Mouse (Mus musculus): ENCODE data around the gene Tmpo. TPM values are rescaled to one million over a fixed set of nuclear protein-coding genes. Genes with fewer than 3 reads are reported as not detected.

Tmpo gene
- total RNA-seq, 2 experiments from 2014 or later, result 84.2 to 106 TPM

DNA sequence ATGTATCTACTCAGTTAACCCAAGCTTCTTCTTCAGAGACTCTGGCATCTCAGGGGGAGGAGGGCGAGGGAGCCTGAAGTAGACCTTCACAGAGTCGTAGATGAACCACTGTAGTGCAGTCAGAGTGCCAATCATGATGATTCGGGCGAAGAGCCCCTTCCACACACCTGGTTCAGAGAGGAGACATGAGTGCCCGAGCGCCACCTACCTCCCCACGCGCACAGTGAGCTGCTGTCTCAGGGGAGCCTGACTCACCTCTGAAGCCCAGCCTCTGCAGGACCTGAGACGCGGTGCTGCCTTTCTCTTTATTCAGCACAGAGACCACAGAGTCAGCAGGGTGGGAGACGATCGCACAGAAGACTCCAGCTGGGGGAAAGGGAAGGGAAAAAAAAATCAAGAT lies 64.2 kb downstream of the Tmpo start:
- no peak for DNase-seq

DNA sequence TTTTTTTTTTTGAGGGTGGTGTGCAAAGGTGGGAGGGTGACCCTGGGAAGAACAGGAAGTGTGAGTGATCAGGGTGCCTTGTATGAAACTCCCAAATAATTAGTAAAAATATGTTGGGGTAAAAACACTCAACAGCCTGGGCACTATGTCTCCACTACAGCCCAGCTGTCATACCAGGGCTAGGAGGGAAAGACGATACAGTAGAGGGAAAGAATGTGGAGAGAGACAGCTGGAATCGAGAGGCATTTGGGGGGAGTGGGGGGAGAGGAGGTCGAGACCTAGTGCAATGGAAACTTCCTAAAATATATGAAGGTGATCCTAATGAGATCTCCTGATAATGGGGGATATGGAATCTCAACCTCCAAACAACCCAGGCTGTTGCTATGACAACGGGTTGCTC lies 71.3 kb downstream of the Tmpo start:
- DNase-seq, result no peak

DNA sequence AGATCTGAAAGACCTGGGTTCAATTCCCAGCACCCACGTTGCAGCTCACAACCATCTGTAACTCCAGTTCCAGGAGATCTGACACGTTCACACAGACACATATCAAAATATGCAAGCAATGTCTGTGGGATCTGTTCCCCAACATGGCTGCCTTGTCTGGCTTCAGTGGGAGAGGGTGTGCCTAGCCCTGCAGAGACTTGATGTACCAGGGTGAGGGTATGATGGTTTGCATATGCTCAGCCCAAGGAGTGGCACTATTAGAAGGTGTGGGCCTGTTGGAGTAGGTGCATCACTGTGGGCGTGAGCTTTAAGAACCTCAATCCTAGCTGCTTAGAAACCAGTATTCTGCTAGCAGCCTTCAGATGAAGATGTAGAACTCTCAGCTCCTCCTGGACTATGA lies 75.1 kb downstream of the Tmpo start:
- no peak for DNase-seq

DNA sequence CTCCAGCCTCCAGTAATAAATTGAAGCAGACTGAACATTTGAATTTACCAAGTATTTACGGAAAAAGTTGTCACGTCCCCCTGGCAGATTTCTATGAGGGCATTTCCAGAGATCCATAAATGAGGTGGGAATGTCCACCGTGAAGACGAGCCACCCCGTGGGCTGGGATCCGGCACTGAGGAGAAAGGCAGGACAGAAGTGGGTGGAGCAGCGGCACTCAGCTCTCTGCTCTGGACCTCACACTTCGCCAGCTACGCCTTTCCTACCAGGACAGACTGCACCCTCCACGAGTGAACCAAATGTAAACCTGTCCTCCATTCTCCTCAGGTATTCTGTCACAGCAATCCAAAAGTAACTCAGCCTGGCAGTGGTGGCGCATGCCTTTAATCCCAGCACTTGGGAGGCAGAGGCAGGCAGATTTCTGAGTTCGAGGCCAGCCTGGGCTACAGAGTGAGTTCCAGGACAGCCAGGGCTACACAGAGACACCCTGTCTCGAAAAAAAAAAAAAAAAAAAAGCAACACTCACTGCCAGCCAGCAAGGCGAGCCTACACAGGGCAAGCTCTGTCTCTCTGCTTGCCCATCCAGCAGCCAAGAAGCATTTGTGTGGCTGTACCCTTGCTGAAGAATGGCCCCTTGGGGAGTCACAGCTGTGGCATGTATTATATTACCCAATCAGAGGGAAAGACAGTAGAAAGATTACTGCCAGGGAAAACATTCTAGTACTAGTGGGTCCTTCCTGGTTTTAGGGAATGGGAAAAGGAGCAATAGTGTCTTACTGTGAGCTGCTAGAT lies 78.1 kb downstream of the Tmpo start:
- DNase-seq, result no peak

DNA sequence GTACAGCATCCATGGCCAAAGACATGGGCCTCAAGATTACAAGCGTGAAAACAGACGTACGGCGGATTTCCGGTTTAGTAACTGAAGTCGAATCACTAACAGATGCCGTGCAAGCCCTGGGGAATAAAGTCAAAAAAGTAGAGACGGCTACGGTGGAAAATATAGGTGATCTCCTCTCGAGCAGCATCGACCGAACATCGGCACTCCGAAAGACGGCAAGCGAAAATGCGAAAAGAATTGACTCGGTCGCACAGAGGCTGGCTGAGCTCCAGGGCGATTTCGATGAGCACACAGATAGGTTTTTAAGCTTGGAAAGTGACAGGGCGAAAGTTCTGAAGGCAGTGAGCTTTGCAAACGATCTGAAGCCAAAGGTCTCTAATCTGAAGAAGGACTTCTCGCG lies 79.2 kb downstream of the Tmpo start:
- no peak for DNase-seq

DNA sequence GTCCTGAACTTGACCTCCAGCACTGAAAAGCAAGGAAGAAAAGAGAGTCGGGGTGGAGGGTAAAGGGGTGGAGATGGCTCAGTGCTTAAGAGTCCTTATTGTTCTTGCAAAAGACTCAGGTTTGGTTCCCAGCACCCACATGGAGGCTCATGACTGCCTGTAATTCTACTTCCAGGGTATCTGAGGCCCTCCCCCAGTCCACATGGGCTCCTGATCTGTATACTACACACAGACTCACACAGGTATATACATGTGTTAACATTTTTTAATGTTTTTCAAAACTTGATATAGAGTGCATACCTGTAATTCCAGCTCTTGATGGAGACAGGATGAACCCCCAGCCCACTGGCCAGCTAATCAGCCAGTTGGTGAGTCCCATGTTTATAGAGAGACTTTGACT lies 81.0 kb downstream of the Tmpo start:
- no peak for DNase-seq

DNA sequence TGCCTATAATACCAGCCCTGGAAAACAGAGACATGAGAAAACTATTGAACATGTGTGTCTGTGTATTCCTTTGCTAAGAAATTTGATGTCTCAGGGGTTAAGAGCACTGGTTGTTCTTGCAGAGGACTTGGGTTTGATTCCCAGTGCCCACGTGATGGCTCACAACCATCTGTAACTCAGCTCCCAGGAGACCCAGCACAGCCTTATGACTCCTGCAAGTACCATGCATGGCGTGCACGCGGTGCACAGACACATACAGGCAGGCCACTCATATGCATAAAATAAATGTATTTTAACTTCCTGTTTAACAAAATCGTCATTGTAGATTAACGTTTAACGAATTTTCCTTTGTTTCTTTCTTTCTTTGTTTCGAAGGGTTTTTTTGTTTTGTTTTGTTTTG lies 83.1 kb downstream of the Tmpo start:
- no peak for DNase-seq

Other genes starting within 250 kb of the Tmpo start
- 10 to 100 TPM in 1 of 2 experiments, 1 to 10 TPM in 1; 6.7 to 10.0 TPM for gene Apaf1, start 98.5 kb downstream of the Tmpo start, total RNA-seq (2021)
- 10 to 100 TPM; 25.2 to 32.3 TPM for gene Ikbip, start 98.4 kb downstream of the Tmpo start, total RNA-seq (2021)
- gene Slc25a3, start 57.3 kb downstream of the Tmpo start, total RNA-seq (2021), result 100 to 1,000 TPM; 776 to 917 TPM